Mouse (Mus musculus): ENCODE measurements around the gene Lrrc2. TPM values are rescaled to one million over a fixed set of nuclear protein-coding genes. Genes with fewer than 3 reads are reported as not detected.

Gene Lrrc2
- total and polyA plus RNA-seq, 2 experiments from 2014 or later: 11.4 to 14.6 TPM

GRCm38 (mm10) chr9:110922759-110923158 is 28.6 kb upstream of the Lrrc2 start:
- H3K36me3 ChIP-seq (replicated peaks; ENCODE audit: control insufficient read depth, insufficient read depth, low read length): no peaks in the 10 kb centered on the region
- DNase-seq (ENCODE audit: low spot score) (peak; percentile 63), ATAC-seq (ENCODE audit: insufficient read depth, low read depth) (no peak)
- 11% methylated on average over 7 of the region's 7 CpGs for WGBS
- H3K27ac ChIP-seq (ENCODE audit: low read depth): no peak overlapping the region
- peak overlapping the region; percentile 3; the same call in 1 of the 2 replicates for H3K4me2 ChIP-seq (ENCODE audit: low read depth, low read length)
- no peaks in the 10 kb centered on the region for H3K27me3 ChIP-seq (ENCODE audit: control insufficient read depth, insufficient read depth, low read length)
- H3K9me3 ChIP-seq (replicated peaks; ENCODE audit: control insufficient read depth, low read length): no peaks in the 10 kb centered on the region
- H3K4me3 ChIP-seq (ENCODE audit: low read depth, low read length): no peak overlapping the region
- TF ChIP-seq CTCF (IDR thresholded peaks at IDR 0.05; ENCODE audit: low read depth): peak; percentile 94
- TF ChIP-seq EP300 (IDR thresholded peaks at IDR 0.05; ENCODE audit: low read depth): no peak
- no peak overlapping the region for H3K9ac ChIP-seq (replicated peaks; ENCODE audit: low read depth, low read length)
- no peaks in the 10 kb centered on the region for H3K4me1 ChIP-seq (ENCODE audit: control insufficient read depth, insufficient read depth)

- Histone ChIP-seq H3K27me3 (ENCODE audit: control insufficient read depth, insufficient read depth, low read length) (no peaks in the 10 kb centered on the region), H3K27ac (ENCODE audit: low read depth) (no peak overlapping the region), H3K4me3 (ENCODE audit: low read depth, low read length) (no peak overlapping the region), H3K4me1 (ENCODE audit: control insufficient read depth, insufficient read depth) (no peaks in the 10 kb centered on the region), H3K9ac (replicated peaks; ENCODE audit: low read depth, low read length) (no peak overlapping the region), H3K9me3 (replicated peaks; ENCODE audit: control insufficient read depth, low read length) (no peaks in the 10 kb centered on the region), H3K36me3 (replicated peaks; ENCODE audit: control insufficient read depth, insufficient read depth, low read length) (no peaks in the 10 kb centered on the region), H3K4me2 (ENCODE audit: low read depth, low read length) (no peak overlapping the region)
- DNase-seq (ENCODE audit: low spot score): no peak
- TF ChIP-seq EP300 (IDR thresholded peaks at IDR 0.05; ENCODE audit: low read depth) (no peak), CTCF (IDR thresholded peaks at IDR 0.05; ENCODE audit: low read depth) (no peak)
- WGBS: 78% methylated on average over 6 of the region's 6 CpGs
- no peak for ATAC-seq (ENCODE audit: insufficient read depth, low read depth)
These were observed 19.8 kb upstream of the Lrrc2 start for GRCm38 (mm10) chr9:110931573-110931972.

- H3K4me2 ChIP-seq (ENCODE audit: low read depth, low read length): no peak overlapping the region
- DNase-seq (ENCODE audit: low spot score): no peak
- no peak for ATAC-seq (ENCODE audit: insufficient read depth, low read depth)
- H3K9ac ChIP-seq (replicated peaks; ENCODE audit: low read depth, low read length): no peak overlapping the region
- H3K4me3 ChIP-seq (ENCODE audit: low read depth, low read length): no peak overlapping the region
- H3K4me1 ChIP-seq (ENCODE audit: control insufficient read depth, insufficient read depth): no peaks in the 10 kb centered on the region
- no peaks in the 10 kb centered on the region for H3K36me3 ChIP-seq (replicated peaks; ENCODE audit: control insufficient read depth, insufficient read depth, low read length)
- TF ChIP-seq CTCF (IDR thresholded peaks at IDR 0.05; ENCODE audit: low read depth) (no peak), EP300 (IDR thresholded peaks at IDR 0.05; ENCODE audit: low read depth) (no peak)
- no peaks in the 10 kb centered on the region for H3K27me3 ChIP-seq (ENCODE audit: control insufficient read depth, insufficient read depth, low read length)
- H3K9me3 ChIP-seq (replicated peaks; ENCODE audit: control insufficient read depth, low read length): no peaks in the 10 kb centered on the region
- H3K27ac ChIP-seq (ENCODE audit: low read depth): no peak overlapping the region
- WGBS: 74% methylated on average over 12 of the region's 12 CpGs
These were observed 17.4 kb upstream of the Lrrc2 start for GRCm38 (mm10) chr9:110933850-110934437.

- ATAC-seq (ENCODE audit: insufficient read depth, low read depth) (no peak), DNase-seq (ENCODE audit: low spot score) (no peak)
- Histone ChIP-seq H3K4me3 (ENCODE audit: low read depth, low read length) (no peak overlapping the region), H3K27ac (ENCODE audit: low read depth) (no peak overlapping the region), H3K27me3 (ENCODE audit: control insufficient read depth, insufficient read depth, low read length) (no peaks in the 10 kb centered on the region), H3K9me3 (replicated peaks; ENCODE audit: control insufficient read depth, low read length) (no peaks in the 10 kb centered on the region), H3K36me3 (replicated peaks; ENCODE audit: control insufficient read depth, insufficient read depth, low read length) (no peaks in the 10 kb centered on the region), H3K4me1 (ENCODE audit: control insufficient read depth, insufficient read depth) (no peaks in the 10 kb centered on the region), H3K9ac (replicated peaks; ENCODE audit: low read depth, low read length) (no peak overlapping the region), H3K4me2 (ENCODE audit: low read depth, low read length) (no peak overlapping the region)
- 80% methylated on average over 7 of the region's 7 CpGs for WGBS
- TF ChIP-seq EP300 (IDR thresholded peaks at IDR 0.05; ENCODE audit: low read depth) (no peak), CTCF (IDR thresholded peaks at IDR 0.05; ENCODE audit: low read depth) (no peak)
These were observed 15.4 kb upstream of the Lrrc2 start for GRCm38 (mm10) chr9:110935941-110936340.

- Histone ChIP-seq H3K4me1 (ENCODE audit: control insufficient read depth, insufficient read depth) (no peaks in the 10 kb centered on the region), H3K36me3 (replicated peaks; ENCODE audit: control insufficient read depth, insufficient read depth, low read length) (no peaks in the 10 kb centered on the region), H3K9ac (replicated peaks; ENCODE audit: low read depth, low read length) (no peak overlapping the region), H3K27me3 (ENCODE audit: control insufficient read depth, insufficient read depth, low read length) (no peaks in the 10 kb centered on the region), H3K4me3 (ENCODE audit: low read depth, low read length) (no peak overlapping the region), H3K4me2 (ENCODE audit: low read depth, low read length) (no peak overlapping the region), H3K9me3 (replicated peaks; ENCODE audit: control insufficient read depth, low read length) (no peaks in the 10 kb centered on the region), H3K27ac (ENCODE audit: low read depth) (no peak overlapping the region)
- DNase-seq (ENCODE audit: low spot score) (no peak), ATAC-seq (ENCODE audit: insufficient read depth, low read depth) (no peak)
- no peak for TF ChIP-seq CTCF (IDR thresholded peaks at IDR 0.05; ENCODE audit: low read depth)
- no peak for TF ChIP-seq EP300 (IDR thresholded peaks at IDR 0.05; ENCODE audit: low read depth)
- WGBS: 75% methylated on average over 12 of the region's 12 CpGs
These were observed 13.5 kb upstream of the Lrrc2 start for GRCm38 (mm10) chr9:110937506-110938490.

Data from heart, postnatal 0 days (tissue).